Comparison of ENCODE assay signal across 14 mouse cellular contexts in the genomic region with DNA sequence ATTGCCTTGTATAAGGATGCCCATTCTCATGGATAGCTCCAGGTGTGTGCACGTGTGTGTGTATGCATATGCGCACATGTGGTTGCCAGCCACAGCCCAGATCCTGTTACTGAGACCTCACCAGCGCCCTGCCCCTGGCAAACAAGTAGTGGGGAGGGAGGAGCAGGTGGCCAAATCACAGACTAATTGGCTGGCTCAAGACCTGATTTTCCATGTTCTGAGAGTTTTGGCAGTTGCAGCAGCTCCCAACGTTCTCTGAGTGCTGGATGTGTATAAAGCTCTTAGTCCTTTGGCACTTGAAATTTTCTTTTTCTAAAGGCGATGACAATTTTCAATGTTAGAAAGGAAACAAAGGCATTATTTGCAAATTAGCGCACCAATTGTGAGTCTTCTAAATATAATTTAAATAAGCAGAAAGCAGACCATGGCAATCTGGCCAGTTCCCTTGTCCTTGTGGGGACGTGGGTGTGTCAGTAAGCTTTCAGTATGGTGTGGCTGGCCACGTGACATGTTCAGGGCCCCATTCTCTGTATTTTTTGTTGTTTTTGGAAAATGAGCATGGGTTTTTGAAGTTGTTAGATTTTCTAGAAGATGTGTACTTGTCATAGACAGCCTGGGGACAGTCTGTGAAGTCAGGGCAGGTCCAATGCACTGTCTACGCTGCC. TPM values are rescaled to one million over a fixed set of nuclear protein-coding genes. Genes with fewer than 3 reads are reported as not detected.
DNase-seq lines count a peak whose midpoint lies in the region; ATAC-seq and TF ChIP-seq lines count a peak whose summit lies in the region.
"Had no signal": no experiment of that assay in that cellular context is flagged by ENCODE, and none has a peak within 500 bp of the region (broad histone marks: within the 10 kb centered on the region; RNA-seq: fewer than 3 reads in every experiment).

No protein-coding gene starts in this region.

- no peak for TF ChIP-seq RAD21 in MEL (IDR thresholded peaks at IDR 0.05; ENCODE audit: low read depth, low read length)

- H3K9me3 ChIP-seq in heart, embryonic 10.5 days = no peaks in the 10 kb centered on the region
- H3K9me3 ChIP-seq in MEL (replicated peaks; ENCODE audit: insufficient read depth, low read length) = no peaks in the 10 kb centered on the region
- H3K9me3 ChIP-seq in liver, embryonic 11.5 days (ENCODE audit: control insufficient read depth, low read length) = no peaks in the 10 kb centered on the region
- no peaks in the 10 kb centered on the region for H3K9me3 ChIP-seq in intestine, embryonic 16.5 days (ENCODE audit: control insufficient read depth, low read length)
- H3K9me3 ChIP-seq: hindbrain, embryonic 15.5 days; limb, embryonic 13.5 days had no signal

- no peak for TF ChIP-seq CTCF in MEL (IDR thresholded peaks at IDR 0.05 in 2 of 3, conservative IDR thresholded peaks at IDR 0.05 in 1 of 3; ENCODE audit: control insufficient read depth in 1 of 3, insufficient read depth in 1 of 3, low read depth in 2 of 3, low read length in 3 of 3, poor library complexity in 1 of 3, severe bottlenecking in 1 of 3)

- TF ChIP-seq POLR2A in MEL (IDR thresholded peaks at IDR 0.05; ENCODE audit: control insufficient read depth in 1 of 2, insufficient read depth in 1 of 2, low read depth in 1 of 2, low read length in 2 of 2, poor library complexity in 1 of 2) = no peak

- H3K9ac ChIP-seq in MEL (ENCODE audit: control insufficient read depth, low read depth, low read length, poor library complexity, severe bottlenecking) = no peak overlapping the region
- no peak overlapping the region for H3K9ac ChIP-seq in liver, embryonic 11.5 days (ENCODE audit: low read depth, low read length)
- H3K9ac ChIP-seq in intestine, embryonic 16.5 days (ENCODE audit: low read depth, low read length) = no peak overlapping the region
- H3K9ac ChIP-seq: hindbrain, embryonic 15.5 days; limb, embryonic 13.5 days had no signal

- intact Hi-C loops in heart, postnatal 25 days (cut with DNase I) = no loop called here
- intact Hi-C loops in left cerebral cortex, postnatal 14 days (cut with DNase I) = no loop called here

- peak; percentile 65 to 82 for DNase-seq in heart, adult 18-20 months
- DNase-seq in heart, embryonic 10.5 days (ENCODE audit: low spot score) = no peak
- no peak for DNase-seq in MEL (ENCODE audit: low read depth, low spot score)
- DNase-seq in fibroblast of lung, adult 2 months (ENCODE audit: low read depth) = peak; percentile 26
- peak; percentile 49 for DNase-seq in heart, postnatal 25 days (ENCODE audit: low spot score)
- DNase-seq in liver, embryonic 11.5 days (ENCODE audit: low spot score) = no peak
- DNase-seq in left cerebral cortex, postnatal 14 days (ENCODE audit: low spot score in 2 of 2) = no peak
- DNase-seq: cerebellum, adult 9-11 months; thymus, adult 18-20 months had no signal

- 84% methylated on average over 9 of the region's 9 CpGs for WGBS in heart, embryonic 10.5 days
- WGBS in liver, embryonic 11.5 days = 75% methylated on average over 9 of the region's 9 CpGs
- 80% methylated on average over 9 of the region's 9 CpGs for WGBS in intestine, embryonic 16.5 days

- H3K27ac ChIP-seq in heart, embryonic 10.5 days = no peak overlapping the region
- H3K27ac ChIP-seq in MEL (ENCODE audit: control insufficient read depth, low read depth, low read length) = no peak overlapping the region
- no peak overlapping the region for H3K27ac ChIP-seq in liver, embryonic 11.5 days (ENCODE audit: low read depth, low read length)
- no peak overlapping the region for H3K27ac ChIP-seq in intestine, embryonic 16.5 days (ENCODE audit: low read length)
- H3K27ac ChIP-seq: hindbrain, embryonic 15.5 days; kidney, postnatal 0 days; limb, embryonic 13.5 days had no signal

- H3K4me1 ChIP-seq in heart, embryonic 10.5 days = peaks cover 10% of the 10 kb centered on the region; the same call in 1 of the 2 replicates
- H3K4me1 ChIP-seq in MEL (ENCODE audit: control insufficient read depth in 1 of 2, insufficient read depth in 2 of 2, low read length in 2 of 2) = no peaks in the 10 kb centered on the region
- no peaks in the 10 kb centered on the region for H3K4me1 ChIP-seq in liver, embryonic 11.5 days (replicated peaks; ENCODE audit: control insufficient read depth, insufficient read depth, low read length)
- H3K4me1 ChIP-seq in intestine, embryonic 16.5 days (ENCODE audit: control insufficient read depth, insufficient read depth, low read length) = no peaks in the 10 kb centered on the region
- H3K4me1 ChIP-seq: limb, embryonic 13.5 days had no signal

- no peaks in the 10 kb centered on the region for H3K36me3 ChIP-seq in heart, embryonic 10.5 days
- H3K36me3 ChIP-seq in MEL (ENCODE audit: control insufficient read depth in 1 of 2, insufficient read depth in 2 of 2, low read length in 2 of 2) = no peaks in the 10 kb centered on the region
- H3K36me3 ChIP-seq in liver, embryonic 11.5 days (ENCODE audit: control insufficient read depth, insufficient read depth, low read length) = no peaks in the 10 kb centered on the region
- no peaks in the 10 kb centered on the region for H3K36me3 ChIP-seq in intestine, embryonic 16.5 days (ENCODE audit: control insufficient read depth, insufficient read depth, low read length)
- H3K36me3 ChIP-seq: hindbrain, embryonic 15.5 days; limb, embryonic 13.5 days had no signal

- no peak for ATAC-seq in liver, embryonic 11.5 days (replicated peaks; ENCODE audit: low FRiP score)
- ATAC-seq in intestine, embryonic 16.5 days = no peak
- ATAC-seq: CD4-positive, CD25-positive, alpha-beta regulatory T cell, adult 4 months had no signal

- no peak overlapping the region for H3K4me3 ChIP-seq in heart, embryonic 10.5 days
- no peak overlapping the region for H3K4me3 ChIP-seq in MEL (ENCODE audit: control insufficient read depth in 1 of 2, insufficient read depth in 1 of 2, low read depth in 2 of 2, low read length in 2 of 2)
- no peak overlapping the region for H3K4me3 ChIP-seq in liver, embryonic 11.5 days (ENCODE audit: low read depth, low read length)
- no peak overlapping the region for H3K4me3 ChIP-seq in intestine, embryonic 16.5 days (ENCODE audit: low read length)
- H3K4me3 ChIP-seq: hindbrain, embryonic 15.5 days; limb, embryonic 13.5 days had no signal

- no peak for TF ChIP-seq EP300 in MEL (IDR thresholded peaks at IDR 0.05; ENCODE audit: low read depth in 1 of 2, low read length in 2 of 2)

- no peaks in the 10 kb centered on the region for H3K79me2 ChIP-seq in MEL (ENCODE audit: control insufficient read depth, insufficient read depth, low read length, poor library complexity)

- H3K27me3 ChIP-seq in heart, embryonic 10.5 days (ENCODE audit: insufficient read depth, poor library complexity, severe bottlenecking) = no peaks in the 10 kb centered on the region
- peaks cover 0 to 3% of the 10 kb centered on the region in 2 experiments; a peak in 2 of 4 replicates for H3K27me3 ChIP-seq in MEL (ENCODE audit: control insufficient read depth in 1 of 2, insufficient read depth in 2 of 2, low read length in 2 of 2)
- H3K27me3 ChIP-seq in liver, embryonic 11.5 days (replicated peaks; ENCODE audit: control insufficient read depth, insufficient read depth, low read length) = no peaks in the 10 kb centered on the region
- H3K27me3 ChIP-seq in intestine, embryonic 16.5 days (replicated peaks; ENCODE audit: control insufficient read depth, insufficient read depth, low read length) = no peaks in the 10 kb centered on the region
- H3K27me3 ChIP-seq: hindbrain, embryonic 15.5 days; limb, embryonic 13.5 days had no signal

- no peak overlapping the region for H3K4me2 ChIP-seq in liver, embryonic 11.5 days
- no peak overlapping the region for H3K4me2 ChIP-seq in intestine, embryonic 16.5 days (ENCODE audit: low read depth, low read length)
- H3K4me2 ChIP-seq: hindbrain, embryonic 15.5 days; limb, embryonic 13.5 days had no signal

TF ChIP-seq in MEL, 35 proteins besides CTCF, POLR2A, EP300 and RAD21:
- peak; percentile 46; the same call in 1 of the 2 replicates for TF ChIP-seq USF1 (IDR thresholded peaks at IDR 0.05; ENCODE audit: low read depth, low read length)
- TF ChIP-seq UBTF (IDR thresholded peaks at IDR 0.05; ENCODE audit: borderline replicate concordance, insufficient read depth, low read depth, low read length) = no peak

RNA-seq across cellular contexts. Expression of a gene that starts 31.6 kb away (rescaled TPM):
- under 1 TPM; 0.26 to 0.52 TPM for total RNA-seq in heart, adult 18-20 months (2021)
- 2.4 and 2.8 TPM in 2 replicates for polyA plus RNA-seq in heart, embryonic 10.5 days (2016; fragmentation: Nextera tagmentation; extraction: Ambion mirVana)
- 10.3 and 10.8 TPM in 2 replicates for total RNA-seq in MEL (2012; rRNA removed)
- 10 to 100 TPM in 1 of 2 experiments, not detected in 1; 17.1 TPM for polyA plus RNA-seq in MEL (2012; ENCODE audit: insufficient read depth in 1 of 2, insufficient read length in 2 of 2, low read depth in 1 of 2, low replicate concordance in 2 of 2, missing spikeins in 1 of 2)
- under 1 TPM in 1 of 2 experiments, not detected in 1; 0.16 TPM for total RNA-seq in heart, postnatal 25 days (2021)
- polyA plus RNA-seq in liver, embryonic 11.5 days (2014; fragmentation: Nextera tagmentation; extraction: Ambion mirVana) = 3.0 and 4.1 TPM in 2 replicates
- 1.5 and 1.7 TPM in 2 replicates for polyA plus RNA-seq in intestine, embryonic 16.5 days (2015; fragmentation: Nextera tagmentation; extraction: Ambion mirVana)
- under 1 TPM; 0.36 to 0.55 TPM for total RNA-seq in left cerebral cortex, postnatal 14 days (2021)

Comparison
In these comparisons a context has a peak if more than half of its experiments do, and no peak if none do; other contexts are left out.
1. DNase-seq: peak in heart, adult 18-20 months (2 of 2), fibroblast of lung, adult 2 months (single experiment) and heart, postnatal 25 days (single experiment); none in heart, embryonic 10.5 days (single experiment), MEL (single experiment), liver, embryonic 11.5 days (single experiment) and left cerebral cortex, postnatal 14 days (0 of 2).